Mouse (Mus musculus): ENCODE measurements around the gene Iqcf3.
"Not testable (repeated sequence)": the region's sequence is repeated elsewhere in the genome, so short reads cannot be mapped to it uniquely, and the experiment has no call there.

The Iqcf3 gene

DNA sequence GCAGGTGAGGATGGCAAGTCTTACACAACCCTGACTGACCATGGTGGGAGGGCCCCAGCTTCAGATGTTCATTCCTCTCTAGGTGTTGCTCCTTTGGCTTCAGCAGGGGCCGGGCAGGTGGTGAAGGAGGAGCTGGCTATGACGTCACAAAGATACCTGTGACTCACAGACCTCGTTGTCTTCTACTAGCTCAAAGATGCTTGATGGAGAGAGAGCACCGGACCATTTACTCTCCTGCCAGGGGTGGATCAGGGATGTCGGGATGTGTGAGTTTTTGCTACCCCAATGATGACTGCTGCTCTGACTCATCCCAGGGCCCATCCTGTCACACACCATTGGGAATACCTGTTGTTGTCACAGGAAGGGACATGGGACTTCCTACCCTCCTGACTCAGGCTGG is at the start of gene Iqcf3:
TSS of gene Iqcf3 (minus strand) at position 101 of the 400 bp plus-strand sequence.
- DNase-seq: no peak

DNA sequence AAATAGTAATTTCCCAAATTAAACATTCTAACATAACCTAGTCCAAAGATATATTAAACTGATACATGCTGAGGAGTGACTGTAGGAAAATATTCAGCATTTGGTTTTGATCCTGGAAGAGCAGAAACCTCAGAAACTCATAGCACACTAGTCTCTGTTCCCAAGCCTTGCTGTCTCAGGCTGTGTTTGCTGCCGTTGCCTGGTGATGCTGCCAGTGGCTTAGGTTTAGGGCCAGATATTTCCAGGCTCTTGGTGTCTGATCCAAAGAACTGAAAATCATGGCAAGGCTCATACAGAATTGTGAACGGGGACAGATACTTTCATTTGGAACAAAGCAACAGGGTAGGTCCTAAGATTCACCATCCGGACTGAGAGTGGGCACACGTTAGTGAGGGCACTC is 49.3 kb upstream of the Iqcf3 start:
- DNase-seq: no peak

DNA sequence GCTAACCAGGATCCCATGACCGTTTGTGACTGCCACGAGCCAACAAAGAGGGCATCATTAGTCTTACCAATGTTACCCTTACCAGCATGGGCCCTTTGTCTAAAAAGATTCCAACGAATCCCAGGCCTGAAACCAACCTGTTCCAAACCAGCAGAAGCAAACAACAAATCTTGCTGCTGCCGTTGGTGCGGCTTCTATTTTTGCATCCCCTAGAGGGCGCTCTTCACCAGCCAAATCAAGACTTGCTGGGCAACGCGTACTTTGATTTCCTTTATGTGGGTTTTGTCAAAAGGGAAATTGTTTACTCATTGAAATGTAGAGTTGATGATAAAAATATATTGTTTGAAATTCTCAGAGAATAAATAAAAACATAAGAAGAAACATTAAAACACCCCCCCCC is 39.1 kb upstream of the Iqcf3 start:
- DNase-seq: peak in 1 of 2 experiments; percentile 15

DNA sequence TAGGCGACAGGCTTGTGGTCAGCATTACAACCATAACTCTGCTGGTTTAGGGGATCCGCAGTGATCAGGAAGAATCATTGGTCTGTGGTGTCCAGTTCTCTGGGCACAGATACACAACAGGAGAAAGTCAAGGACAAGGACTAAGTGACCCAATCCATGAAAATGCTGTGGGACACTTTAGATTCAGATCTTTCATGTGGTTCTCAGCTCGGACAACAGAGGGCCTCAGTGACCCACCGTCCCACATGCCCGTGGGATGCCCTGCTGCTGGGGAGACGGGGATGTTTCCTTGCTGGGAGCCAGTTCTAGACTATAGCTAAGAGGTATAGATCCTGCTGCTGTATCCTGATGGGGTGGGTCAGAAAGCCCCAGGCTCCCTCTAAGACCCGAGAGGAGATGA is 37.0 kb upstream of the Iqcf3 start:
- DNase-seq: no peak

DNA sequence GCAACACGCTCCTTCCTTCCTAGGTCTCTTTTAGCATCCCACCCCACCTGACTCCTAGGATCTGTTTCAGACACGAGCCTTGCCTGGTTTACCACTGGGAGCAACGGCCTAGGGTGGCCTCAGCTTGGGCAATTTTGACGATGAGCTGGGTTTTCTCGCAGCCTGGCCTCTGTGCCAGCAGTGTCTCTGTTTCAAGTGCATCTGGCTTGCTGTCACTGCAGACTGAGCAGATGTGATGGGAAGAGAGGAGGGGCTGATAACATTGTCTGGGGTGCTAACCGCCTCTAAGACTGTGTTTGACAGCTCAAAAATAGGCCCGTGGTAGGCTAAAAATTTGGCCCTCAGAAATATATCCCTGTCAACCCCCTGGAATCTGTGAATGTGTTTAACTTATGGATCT is 34.4 kb upstream of the Iqcf3 start:
- no peak for DNase-seq

DNA sequence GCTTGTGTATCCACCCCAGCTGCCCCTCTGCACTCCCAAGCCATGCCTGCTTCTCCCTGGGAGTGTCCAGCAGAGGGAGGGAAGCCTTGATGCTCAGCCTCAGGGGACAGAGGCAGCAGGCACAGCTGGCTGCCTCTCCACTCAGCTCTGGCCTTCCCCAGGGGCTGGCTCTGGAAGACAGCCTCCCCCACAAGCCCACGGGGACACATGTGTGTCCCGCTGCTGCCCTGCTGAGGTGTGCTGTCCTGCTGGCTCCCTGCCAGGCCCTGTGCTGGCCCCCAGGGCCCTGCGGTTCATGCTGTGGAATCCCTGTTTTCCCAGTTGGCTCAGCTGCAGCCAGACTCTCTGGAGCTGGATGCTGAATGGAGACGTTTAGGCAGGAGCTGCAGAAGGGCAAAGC is 34.0 kb upstream of the Iqcf3 start:
- DNase-seq: not testable (repeated sequence)

DNA sequence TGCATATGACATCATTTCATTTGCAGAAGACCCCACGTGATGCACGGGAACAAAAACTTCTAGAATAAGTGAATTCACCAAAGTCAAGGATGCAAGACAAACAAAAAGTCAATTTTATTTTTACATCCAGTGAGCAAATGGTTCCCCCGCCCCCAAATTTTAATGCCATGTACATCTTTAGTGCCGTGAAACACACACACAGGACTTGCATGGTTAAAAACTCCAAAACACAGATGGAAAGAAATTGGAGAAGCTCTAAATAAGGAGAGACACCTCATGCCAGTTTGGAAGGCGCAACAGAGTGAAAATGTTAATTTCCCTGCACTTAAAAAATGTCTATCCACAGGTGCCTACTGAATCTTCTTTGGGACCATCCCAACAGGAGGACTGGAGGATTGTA is 30.7 kb upstream of the Iqcf3 start:
- DNase-seq: no peak

DNA sequence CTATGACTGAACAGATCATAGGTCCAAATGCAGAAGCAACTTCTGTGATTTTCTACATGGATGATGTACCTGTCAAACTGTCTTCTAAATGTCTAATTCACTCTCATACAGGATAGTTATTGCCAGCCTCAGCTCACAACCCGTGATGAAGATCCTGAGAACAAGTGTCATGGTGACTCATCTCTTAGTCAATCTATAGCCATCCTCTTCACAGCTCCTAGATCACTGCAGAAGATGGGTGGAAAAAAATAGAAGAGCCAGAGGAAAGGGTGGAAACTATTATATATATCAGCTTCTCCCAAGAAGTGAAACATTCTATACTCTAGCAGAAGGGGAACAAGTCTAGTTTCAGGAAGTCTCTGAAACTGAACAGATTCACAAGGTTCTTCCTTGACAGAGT is 21.1 kb upstream of the Iqcf3 start:
- no peak for DNase-seq

DNA sequence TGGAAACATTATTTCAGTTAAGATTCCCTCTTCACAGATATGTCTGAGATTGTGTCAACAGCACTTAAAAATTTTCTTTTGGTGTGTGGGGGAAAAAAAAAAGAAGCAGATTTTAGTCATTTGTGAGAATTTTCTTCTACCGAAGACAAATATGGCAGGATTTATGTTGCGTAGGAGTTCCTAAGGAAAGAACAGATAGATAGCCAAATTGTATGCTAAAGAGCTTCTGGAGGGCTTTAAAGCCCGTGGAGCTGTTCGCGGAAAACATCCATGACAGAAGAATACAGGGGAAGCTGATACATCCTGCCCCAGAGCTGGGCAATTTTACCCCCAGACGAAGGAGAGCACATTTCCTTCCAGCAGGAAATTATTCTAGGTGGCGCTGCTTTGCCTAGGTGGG is 18.6 kb upstream of the Iqcf3 start:
- DNase-seq: no peak

DNA sequence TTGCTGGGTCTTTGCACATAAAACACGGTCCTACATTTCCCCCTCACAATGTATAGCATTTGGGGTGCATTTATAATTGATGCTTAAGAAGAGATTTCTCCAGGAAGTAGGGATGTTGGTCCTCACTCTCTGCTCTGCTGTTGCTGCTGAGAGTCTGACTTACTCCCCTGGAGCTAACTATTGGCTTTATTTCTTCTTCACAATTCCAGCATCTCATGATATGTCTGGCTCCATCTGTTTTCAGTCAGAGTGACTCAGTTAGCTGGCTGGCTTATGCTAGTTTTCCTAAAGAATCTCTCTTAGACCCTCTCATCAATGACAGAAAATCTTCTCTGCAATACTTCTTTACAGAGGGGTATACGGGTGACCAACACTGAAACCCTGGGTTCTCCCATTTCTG is 14.7 kb upstream of the Iqcf3 start:
- no peak for DNase-seq

DNA sequence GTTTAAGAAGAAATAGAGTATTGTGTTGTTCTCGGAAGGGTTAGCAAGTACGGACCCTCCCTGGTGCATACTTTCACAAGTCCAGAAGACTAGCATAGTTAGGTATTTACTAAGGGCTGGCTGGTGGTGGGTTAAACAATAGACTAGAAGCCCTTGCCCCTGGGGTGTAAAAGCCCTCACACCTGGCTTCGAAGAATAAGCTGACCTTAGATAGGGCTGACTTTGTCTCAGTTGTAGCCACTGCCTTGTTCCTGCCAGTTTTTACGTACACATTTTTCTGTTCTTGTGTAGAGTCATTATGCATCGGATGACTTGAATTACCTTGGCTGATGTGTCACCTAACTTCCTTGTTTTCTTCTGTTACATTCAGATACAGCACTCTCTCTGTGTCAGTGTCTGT is 11.9 kb upstream of the Iqcf3 start:
- DNase-seq: no peak

DNA sequence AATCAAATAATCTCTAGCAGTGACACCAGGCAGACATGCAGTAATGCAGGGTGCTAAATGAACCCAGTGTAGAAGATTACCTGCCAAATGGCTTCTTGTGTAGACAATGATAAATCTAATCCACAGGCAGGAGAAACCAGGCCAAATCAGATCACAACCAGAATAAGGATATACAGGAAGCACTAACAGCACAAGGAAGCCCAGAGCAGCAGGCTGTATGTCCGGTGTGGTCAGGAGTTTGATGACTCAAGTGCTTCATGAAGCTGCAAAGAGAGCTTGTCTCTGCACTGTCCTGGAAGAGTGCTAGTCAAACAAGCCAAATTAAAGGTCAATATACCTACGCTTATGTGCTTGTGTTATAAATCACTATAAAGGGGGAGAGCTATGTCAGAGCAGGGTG is 10.8 kb upstream of the Iqcf3 start:
- DNase-seq: no peak

DNA sequence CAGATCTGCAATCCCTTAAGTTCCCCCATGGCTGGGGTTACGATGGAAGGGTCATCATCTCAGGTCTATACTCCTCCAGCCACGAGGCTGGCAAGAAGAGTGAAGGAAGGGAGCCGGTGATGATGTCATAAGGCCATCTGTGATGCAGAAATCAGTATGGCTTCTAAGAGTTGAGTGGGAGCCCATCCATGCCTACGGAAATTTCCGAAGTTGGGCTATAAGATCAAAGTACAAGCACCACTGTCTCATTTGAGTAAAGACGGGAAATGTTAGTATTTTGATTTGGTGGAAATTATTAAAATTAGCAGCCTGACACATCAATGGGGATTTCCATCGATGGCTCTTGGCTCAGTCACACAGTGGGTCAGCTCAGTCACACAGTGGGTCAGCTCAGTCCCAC is 9.5 kb upstream of the Iqcf3 start, which contains the start of gene Iqcf4:
TSS of gene Iqcf4 (minus strand) at position 101 of the 400 bp plus-strand sequence.
- no peak for DNase-seq

DNA sequence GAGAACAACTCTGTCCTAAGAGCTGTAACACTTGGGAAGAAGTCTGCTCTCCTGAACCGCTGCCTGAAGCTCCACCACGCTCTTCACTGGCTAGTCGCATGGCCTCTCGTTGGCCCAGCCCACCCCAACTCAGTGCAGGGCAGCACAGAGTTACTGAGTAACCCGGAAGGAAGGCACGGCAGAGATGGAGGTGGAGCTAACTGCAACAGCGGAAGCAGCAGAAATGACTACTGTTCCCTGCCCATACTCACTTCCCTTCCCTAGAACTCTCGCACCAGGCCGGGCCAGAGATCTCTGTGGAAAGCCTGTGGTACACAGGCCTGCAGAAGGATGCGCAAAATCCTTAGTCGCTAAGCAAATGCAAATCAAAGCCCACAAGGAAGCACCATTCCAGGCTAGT is 5.0 kb upstream of the Iqcf3 start:
- DNase-seq: peak; percentile 11 to 18

DNA sequence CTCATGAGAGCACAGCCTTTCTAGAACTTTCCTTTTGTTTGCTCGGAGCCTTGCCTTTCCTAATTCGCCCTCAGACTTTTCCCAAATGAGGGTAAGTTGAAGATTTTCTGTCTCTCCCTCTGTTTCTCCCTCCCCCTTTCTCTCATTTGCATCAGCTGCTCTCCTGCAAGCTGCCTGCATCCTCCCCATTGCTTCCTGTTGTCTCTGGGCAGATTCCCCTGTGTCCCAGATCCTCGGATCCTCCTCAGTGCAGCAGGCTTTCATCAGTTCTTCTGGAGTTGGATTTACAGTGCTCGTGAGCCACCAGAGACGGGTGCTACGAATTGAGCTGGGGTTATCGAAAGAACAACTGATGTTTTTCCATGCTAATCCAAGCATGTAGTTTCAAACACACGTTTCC is 2.6 kb upstream of the Iqcf3 start:
- no peak for DNase-seq

DNA sequence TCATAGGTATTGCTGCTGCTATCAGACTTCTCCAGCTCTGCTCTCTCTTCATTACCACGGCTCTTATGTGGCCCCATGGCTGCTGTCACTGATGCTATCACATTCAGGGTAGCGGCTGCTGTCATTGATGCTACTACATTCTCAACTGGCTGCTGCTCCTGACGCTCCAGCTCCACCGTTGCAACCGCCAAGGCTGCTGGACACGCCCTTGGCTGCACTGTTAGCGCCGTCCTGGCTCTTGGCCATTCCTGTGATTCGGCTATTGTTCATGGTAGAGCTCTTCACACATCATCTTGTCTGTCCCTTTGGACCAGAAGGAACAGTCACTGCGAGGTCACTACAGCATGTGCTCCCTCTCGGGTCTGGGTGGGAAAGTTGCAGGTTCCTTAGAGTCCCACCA is 860 bp upstream of the Iqcf3 start:
- no peak for DNase-seq

DNA sequence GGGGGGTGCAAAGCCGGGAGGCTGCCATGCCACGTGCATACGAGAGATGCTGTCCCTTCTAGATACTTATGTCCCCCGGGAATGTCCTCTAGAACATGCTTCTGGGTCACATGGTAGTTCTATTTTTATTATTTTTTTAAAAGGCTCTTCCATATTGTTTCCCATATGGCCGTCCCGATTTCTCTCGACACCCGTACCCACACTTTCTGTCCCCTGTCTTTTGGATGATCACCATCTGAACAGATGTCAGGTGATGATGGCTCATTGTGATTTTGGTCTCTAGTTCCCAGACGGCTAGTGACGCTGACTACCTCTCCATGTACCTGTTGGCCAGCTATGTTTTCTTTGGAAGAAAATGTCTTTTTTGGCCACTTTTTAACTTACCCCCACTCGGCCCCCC is 26.5 kb downstream of the Iqcf3 start:
- DNase-seq: no peak

DNA sequence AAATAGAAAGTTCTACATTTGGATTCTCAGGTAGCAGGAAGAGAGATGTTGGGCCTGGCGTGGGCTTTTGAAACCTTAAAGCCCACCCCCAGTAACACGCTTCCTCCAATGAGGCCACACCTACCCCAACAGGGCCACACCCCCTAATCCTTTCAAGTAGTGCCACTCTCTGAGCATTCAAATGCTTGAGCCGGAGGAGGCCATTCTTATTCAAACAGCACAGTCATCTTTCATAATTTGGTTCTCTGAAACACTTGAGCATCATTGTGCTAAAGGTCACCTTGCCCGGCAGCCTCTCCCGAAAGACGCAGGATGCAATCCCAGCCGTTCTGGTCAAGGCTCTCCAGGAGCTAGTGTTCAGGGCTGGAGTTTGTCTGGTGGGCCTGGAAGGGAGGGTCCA is 27.1 kb downstream of the Iqcf3 start:
- no peak for DNase-seq

DNA sequence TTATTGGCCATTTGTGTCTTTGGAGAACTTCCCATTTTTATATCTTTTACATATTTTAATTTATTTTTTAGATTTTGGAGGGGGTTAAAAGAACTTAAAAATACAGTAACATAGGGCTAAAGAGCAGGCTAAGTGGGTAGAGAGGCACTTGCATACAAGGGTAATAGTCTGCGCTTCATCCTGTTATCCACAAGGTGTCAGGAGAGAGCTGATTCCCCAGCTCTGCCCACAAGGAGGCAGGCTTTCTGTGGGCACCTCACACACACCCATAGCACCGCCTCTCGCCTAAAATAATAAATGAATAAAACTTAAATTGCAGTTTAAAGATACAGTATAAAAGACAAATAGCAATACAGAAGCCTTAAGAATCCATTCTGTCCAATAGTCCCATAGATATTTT is 29.6 kb downstream of the Iqcf3 start:
- DNase-seq: no peak

DNA sequence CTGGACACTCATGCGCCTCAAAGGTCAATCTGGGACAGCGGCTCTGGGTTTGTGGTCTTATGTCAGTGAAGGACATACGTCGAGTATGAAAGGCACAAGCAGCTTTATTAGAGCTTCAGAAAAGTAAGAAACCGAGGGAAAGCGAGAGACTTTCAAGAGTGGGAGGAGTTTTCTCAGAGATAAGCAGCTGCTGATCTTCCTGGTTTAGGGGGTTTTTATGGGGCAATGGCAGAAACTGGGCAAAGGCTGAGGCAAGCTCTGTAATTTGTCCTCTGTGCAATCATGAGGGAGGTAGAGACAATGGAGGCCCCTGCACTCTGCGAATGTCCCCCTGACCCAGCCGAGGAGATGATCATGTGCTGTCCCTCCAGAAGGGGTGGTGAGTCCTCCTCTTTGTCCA is 41.5 kb downstream of the Iqcf3 start:
- DNase-seq: no peak

DNA sequence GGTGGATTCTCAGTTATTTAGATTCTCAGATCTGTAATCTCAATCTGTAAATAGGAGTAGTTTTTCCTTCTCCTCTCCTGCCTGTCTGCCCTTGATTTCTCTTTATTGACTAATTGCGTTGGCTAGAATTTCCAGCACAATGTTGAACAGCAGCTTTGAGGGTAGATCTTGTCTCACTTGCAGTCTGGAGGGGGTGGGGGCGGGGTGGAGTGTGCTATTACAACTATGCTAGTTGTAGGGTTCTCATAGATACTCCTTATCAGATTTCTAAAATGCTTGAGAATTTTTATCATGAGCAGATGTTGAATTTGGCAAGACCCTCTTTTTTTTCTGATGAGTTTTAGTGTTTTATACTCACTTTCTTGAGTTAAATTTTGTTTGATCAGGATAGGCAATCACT is 42.0 kb downstream of the Iqcf3 start:
- DNase-seq: no peak

DNA sequence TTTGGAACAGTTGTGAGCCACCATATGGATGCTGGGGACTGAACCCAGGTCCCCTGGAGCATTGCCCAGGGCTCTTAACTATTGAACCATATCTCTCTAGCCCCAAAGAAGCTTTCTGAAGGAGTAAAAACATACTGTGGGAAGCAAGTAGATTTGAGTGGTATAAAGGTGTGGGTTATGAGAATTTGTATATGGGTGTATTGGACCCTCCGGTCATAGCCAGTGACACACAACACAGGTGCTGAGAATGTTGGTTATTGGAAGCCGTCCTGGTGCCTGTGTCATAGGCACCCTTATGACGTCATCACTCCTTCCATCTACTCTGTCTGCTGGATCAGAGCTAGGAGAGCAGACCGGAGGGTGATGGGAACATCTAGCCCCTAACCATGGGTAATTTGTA is 47.2 kb downstream of the Iqcf3 start, which contains the start of gene Iqcf5:
TSS of gene Iqcf5 (plus strand) at position 301 of the 400 bp plus-strand sequence.
- DNase-seq: no peak

DNA sequence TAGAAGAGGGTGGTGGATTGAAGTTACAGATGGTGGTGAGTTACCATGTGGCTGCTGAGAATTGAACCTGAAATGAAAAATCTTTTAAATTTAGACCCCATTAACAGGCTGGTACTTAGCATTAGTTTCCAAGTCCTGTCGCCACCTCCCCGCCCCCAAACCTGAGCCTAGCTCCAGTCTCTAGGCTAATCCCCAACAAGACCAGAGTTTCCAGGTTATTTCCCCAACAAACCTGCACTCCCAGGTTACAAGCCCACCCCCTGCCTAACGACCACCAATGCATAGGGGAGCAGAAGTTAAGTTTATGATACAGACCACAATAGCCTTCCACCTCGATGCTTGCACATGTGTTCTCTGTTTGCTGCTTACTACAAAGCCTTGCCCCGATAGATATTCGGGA is 47.9 kb downstream of the Iqcf3 start:
- DNase-seq: no peak

DNA sequence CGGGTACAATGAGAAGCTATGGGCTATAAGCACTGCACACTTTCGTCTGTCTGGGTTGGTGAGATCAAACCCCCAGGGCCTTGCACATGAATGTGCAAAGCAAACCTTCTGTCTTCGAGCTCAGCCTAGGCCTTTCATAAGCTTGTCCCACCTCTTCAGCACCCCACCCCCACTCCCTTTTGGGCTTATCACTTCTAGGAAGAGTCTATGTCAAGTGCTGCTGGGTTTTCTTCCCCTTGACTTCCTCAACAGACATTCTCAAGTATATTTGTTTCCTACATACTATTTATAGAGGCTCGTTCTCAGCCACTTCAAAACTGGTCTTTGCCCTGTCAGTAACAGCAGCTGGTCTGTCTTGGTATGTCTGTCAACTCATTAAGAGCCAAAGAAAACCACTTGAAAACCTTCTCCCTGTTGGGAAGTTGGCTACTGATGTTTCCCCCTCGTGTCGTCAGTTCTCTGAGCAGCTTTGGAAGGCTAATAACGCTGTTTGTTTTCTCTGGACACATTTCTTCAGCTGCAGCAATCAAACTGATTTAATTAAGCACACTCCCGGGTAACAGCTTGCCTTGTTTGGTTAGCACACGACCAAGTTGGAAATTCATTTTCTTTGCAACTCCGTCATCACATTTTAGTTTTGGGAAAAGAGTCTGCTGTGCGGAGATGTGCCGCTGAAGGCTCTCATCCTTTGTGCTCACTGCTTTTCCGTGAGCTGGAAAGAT is 48.5 kb downstream of the Iqcf3 start:
- DNase-seq: peak in 1 of 2 experiments; percentile 4

DNA sequence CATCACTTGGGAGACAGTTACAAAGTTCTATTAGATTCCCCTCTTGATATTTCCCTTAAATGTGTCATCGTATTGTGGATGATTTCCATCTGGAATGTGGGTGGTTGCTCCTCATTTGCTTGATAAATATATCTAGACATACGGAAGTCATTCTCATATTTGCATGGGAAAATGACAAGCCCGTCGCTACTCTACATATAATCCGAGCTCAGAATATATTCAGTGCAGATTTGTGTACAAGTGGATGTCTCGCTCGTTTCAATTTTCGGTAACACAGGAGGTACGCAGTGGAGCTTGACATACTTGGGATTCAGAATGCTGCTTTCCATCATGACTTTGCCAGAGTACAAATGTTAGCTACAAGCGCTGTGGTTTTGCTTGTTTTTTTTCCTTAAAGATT is 52.1 kb downstream of the Iqcf3 start:
- no peak for DNase-seq
